Mouse (Mus musculus) heart, adult 18-20 months (tissue): ENCODE data around the gene Vmn1r46. TPM values are rescaled to one million over a fixed set of nuclear protein-coding genes. Genes with fewer than 3 reads are reported as not detected.
"Not testable (repeated sequence)": the region's sequence is repeated elsewhere in the genome, so short reads cannot be mapped to it uniquely, and the experiment has no call there.

Experiments used
- DNase-seq, 2 experiments: peaks; one replicate each; pipeline ENCODE4 v3.0.0; 2021 to 2022; ENCODE audit warnings: mixed read lengths in 1 of 2
- long read RNA-seq, 2 experiments: library from polyadenylated mRNA; stranded (forward); transcript quantifications; one replicate each; pipeline ENCODE4 v2.0.0; 2021
- total RNA-seq, 2 experiments: library from RNA; stranded (reverse); gene quantifications; 2 replicates each; pipeline ENCODE4 v1.2.3; 2021

Gene Vmn1r46
- not detected for total RNA-seq
- long read RNA-seq, experiment 1, result 0 reads
- long read RNA-seq, experiment 2, result 0 reads

GRCm38 (mm10) chr6:89969013-89969412 lies at the start of gene Vmn1r46:
Gene Vmn1r46, plus strand, starts transcription at chr6:89969313.
- no peak for DNase-seq

GRCm38 (mm10) chr6:89940498-89940897 lies 28.6 kb upstream of the Vmn1r46 start, which contains the start of gene Vmn1r45:
Gene Vmn1r45, minus strand, starts transcription at chr6:89940598.
- DNase-seq, result not testable (repeated sequence)

GRCm38 (mm10) chr6:89940926-89941325 lies 28.2 kb upstream of the Vmn1r46 start:
- no peak for DNase-seq

GRCm38 (mm10) chr6:89953556-89953955 lies 15.6 kb upstream of the Vmn1r46 start:
- DNase-seq, result no peak

GRCm38 (mm10) chr6:89966341-89966740 lies 2.8 kb upstream of the Vmn1r46 start:
- no peak for DNase-seq

- no peak for DNase-seq
These were observed 16.9 kb downstream of the Vmn1r46 start for GRCm38 (mm10) chr6:89985989-89986388.

GRCm38 (mm10) chr6:90015847-90016246 lies 46.7 kb downstream of the Vmn1r46 start, which contains the start of gene Vmn1r47:
Gene Vmn1r47, plus strand, starts transcription at chr6:90016147.
- DNase-seq, result not testable (repeated sequence)

Other genes starting within 250 kb of the Vmn1r46 start
- not detected for gene Vmn1r41, start 228.5 kb upstream of the Vmn1r46 start, total RNA-seq
- under 1 TPM; 0.25 to 0.26 TPM for gene Vmn1r42, start 92.9 kb upstream of the Vmn1r46 start, total RNA-seq
- gene Vmn1r43, start 92.9 kb upstream of the Vmn1r46 start, total RNA-seq, result not detected
- gene Vmn1r44, start 85.7 kb upstream of the Vmn1r46 start, total RNA-seq, result not detected
- gene Vmn1r45, start 28.7 kb upstream of the Vmn1r46 start, total RNA-seq, result not detected
- gene Vmn1r47, start 46.8 kb downstream of the Vmn1r46 start, total RNA-seq, result not detected
- gene Vmn1r48, start 67.5 kb downstream of the Vmn1r46 start, total RNA-seq, result not detected
- not detected for gene Vmn1r49, start 109.2 kb downstream of the Vmn1r46 start, total RNA-seq
- gene Vmn1r50, start 132.1 kb downstream of the Vmn1r46 start, total RNA-seq, result not detected
- not detected for gene Vmn1r51, start 153.3 kb downstream of the Vmn1r46 start, total RNA-seq
- gene Vmn1r52, start 205.5 kb downstream of the Vmn1r46 start, total RNA-seq, result not detected
- not detected for gene V1ra8, start 233.5 kb downstream of the Vmn1r46 start, total RNA-seq